Mouse (Mus musculus): ENCODE measurements at regions not wholly inside any gene's neighbourhood (a gene's known extent, or its start where the extent isn't known, plus 50 kb on each side); places are given as distances from the start of the nearest gene placed in this dataset.

- TF ChIP-seq CTCF (conservative IDR thresholded peaks at IDR 0.05; ENCODE audit: low read length) (no peak), POU5F1 (IDR thresholded peaks at IDR 0.05; ENCODE audit: borderline replicate concordance, low read length) (no peak), NANOG (IDR thresholded peaks at IDR 0.05; ENCODE audit: borderline replicate concordance, low read length) (peak; percentile 27; the same call in 1 of the 2 replicates)
These were observed 172.0 kb upstream of the Camk1g start for GRCm38 (mm10) chr1:193541934-193542580.

All from E14TG2a.4 (cell line).